ENCODE assay signal across 17 mouse cellular contexts in genomic region chrX:13688356-13688755, GRCm38 (mm10). TPM values are rescaled to one million over a fixed set of nuclear protein-coding genes. Genes with fewer than 3 reads are reported as not detected.
DNase-seq lines count a peak whose midpoint lies in the region.
"Had no signal": no experiment of that assay in that cellular context is flagged by ENCODE, and none has a peak within 500 bp of the region (broad histone marks: within the 10 kb centered on the region; RNA-seq: fewer than 3 reads in every experiment).

No protein-coding gene starts in this region.

- intact Hi-C loops in left cerebral cortex, postnatal 4 days (cut with DNase I), result no loop called here

- DNase-seq in frontal cortex, postnatal 36 days (ENCODE audit: low spot score in 2 of 2), result peak; percentile 20 to 31
- no peak for DNase-seq in frontal cortex, postnatal 25 days (ENCODE audit: low spot score in 2 of 2)
- peak; percentile 11 to 47 for DNase-seq in left cerebral cortex, adult 18-20 months (ENCODE audit: low spot score in 2 of 2)
- DNase-seq in left cerebral cortex, postnatal 4 days, result no peak
- peak; percentile 11 to 46 for DNase-seq in right cerebral cortex, postnatal 36 days (ENCODE audit: low spot score in 2 of 2)
- DNase-seq in right cerebral cortex, postnatal 25 days, result no peak
- no peak for DNase-seq in thymus, postnatal 4 days
- DNase-seq: adrenal gland, postnatal 14 days; cerebellum, adult 18-20 months; cerebellum, postnatal 36 days; gastrocnemius, adult 2 months; heart, postnatal 10 days; kidney, adult 11 months; liver; thymus, adult 18-20 months had no signal

RNA-seq across cellular contexts. Expression of gene Gpr82, which starts 27.2 kb away (rescaled TPM):
- not detected for total RNA-seq in left cerebral cortex, adult 18-20 months (2021)
- total RNA-seq in left cerebral cortex, postnatal 4 days (2021), result not detected
- total RNA-seq: adrenal gland, postnatal 14 days; gastrocnemius, adult 2 months; heart, postnatal 10 days; layer of hippocampus, adult 18-20 months; left cerebral cortex, postnatal 36 days had no signal

RNA-seq across cellular contexts. Expression of gene Gpr34, which starts 56.5 kb away (rescaled TPM):
- 10 to 100 TPM; 10.8 to 17.5 TPM for total RNA-seq in left cerebral cortex, adult 18-20 months (2021)
- 1 to 10 TPM; 4.0 to 4.1 TPM for total RNA-seq in left cerebral cortex, postnatal 4 days (2021)

Comparison
In these comparisons a context has a peak if more than half of its experiments do, and no peak if none do; other contexts are left out.
1. DNase-seq: peak in frontal cortex, postnatal 36 days (2 of 2), left cerebral cortex, adult 18-20 months (2 of 2) and right cerebral cortex, postnatal 36 days (2 of 2); none in frontal cortex, postnatal 25 days (0 of 2), left cerebral cortex, postnatal 4 days (single experiment), right cerebral cortex, postnatal 25 days (single experiment) and thymus, postnatal 4 days (single experiment).